Mouse (Mus musculus): ENCODE results near the gene Sgms1.

DNA sequence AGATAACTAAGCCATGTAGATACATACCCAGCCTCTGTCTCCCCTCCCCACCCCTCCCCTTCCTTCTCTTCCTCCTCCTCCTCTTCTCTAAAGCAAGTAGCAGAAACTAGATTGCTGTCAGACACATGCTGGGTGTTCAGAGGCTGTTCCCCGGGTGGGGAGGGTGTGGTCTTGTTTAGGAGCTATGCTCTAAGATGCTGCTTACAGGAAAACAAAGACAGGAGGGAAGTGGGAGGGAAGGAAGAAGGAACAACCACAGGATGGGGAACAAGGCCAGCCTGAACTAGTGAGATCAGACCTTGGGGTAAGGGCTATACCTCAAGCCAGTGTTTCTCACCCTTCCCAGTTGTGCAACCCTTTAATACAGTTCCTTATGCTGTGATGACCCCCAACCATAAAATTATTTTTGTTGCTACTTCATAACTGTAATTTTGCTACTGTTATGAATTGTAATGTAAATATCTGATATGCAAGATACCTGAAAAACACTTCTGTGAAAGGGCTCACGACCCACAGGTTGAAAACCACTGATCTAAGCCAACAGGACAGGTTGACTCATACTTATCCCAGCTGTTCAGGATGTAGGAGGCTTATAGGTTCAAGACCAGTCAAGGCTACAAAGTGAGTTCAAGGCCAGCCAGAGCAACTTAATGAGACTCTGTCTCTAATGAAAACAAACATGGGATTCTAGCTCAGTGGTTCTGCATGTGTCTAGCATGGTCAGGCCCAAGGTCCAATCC, 61.3 kb downstream of the Sgms1 start:
- TF ChIP-seq POLR2A (IDR thresholded peaks at IDR 0.05; ENCODE audit: low read depth, low read length) (no peak), CTCF (IDR thresholded peaks at IDR 0.05; ENCODE audit: borderline replicate concordance, insufficient read depth, low read length) (no peak)

Measured in embryonic fibroblast, embryonic 13.5 days (primary cell).